Mouse (Mus musculus): ENCODE measurements around the gene Malsu1.
A peak's percentile ranks its signal among the peaks of the same experiment; 100 is the strongest.

Malsu1 gene

DNA sequence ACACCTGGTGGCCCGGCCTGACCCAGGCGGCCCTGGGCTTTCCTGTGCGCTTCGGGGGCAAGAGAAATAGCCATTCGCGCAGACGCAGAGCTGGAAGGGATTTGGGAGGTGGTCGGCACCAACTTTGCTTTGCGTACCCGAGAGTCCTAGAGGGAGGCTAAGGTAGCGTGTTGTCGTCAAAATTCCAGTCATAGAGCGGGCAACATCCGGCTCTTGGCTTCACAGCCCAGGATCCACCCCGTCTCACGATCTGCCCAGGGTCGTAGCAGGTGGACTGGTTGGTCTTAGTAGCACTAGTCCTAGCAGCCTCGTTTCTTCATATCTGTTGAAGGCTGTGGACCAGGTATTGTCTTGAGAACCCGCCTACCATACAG lies 509 bp downstream of the Malsu1 start:
- DNase-seq (ENCODE audit: low spot score) = no peak

DNA sequence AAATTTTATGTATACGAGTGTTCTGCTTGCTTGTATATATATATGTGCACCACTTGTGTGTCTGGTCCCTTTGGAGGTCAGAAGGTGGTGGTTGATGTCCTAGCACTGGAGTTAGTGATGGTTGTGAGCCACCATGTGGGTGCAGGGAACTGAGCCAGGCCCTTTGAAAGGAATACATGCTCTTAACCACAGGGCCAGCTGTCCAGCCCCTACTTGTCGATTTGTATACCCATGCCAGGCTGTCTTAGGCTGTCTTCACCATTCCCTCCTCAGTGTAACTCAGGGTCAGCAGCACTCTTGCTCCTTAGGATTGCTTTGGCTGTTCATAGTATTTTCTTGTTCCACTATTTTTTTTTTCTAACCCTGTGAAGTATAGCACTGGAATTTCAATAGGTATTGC lies 4.3 kb downstream of the Malsu1 start:
- DNase-seq (ENCODE audit: low spot score) = no peak

- no peak for DNase-seq (ENCODE audit: low spot score)
Measured at GRCm38 (mm10) chr6:49079313-49079712, 5.7 kb downstream of the Malsu1 start.

DNA sequence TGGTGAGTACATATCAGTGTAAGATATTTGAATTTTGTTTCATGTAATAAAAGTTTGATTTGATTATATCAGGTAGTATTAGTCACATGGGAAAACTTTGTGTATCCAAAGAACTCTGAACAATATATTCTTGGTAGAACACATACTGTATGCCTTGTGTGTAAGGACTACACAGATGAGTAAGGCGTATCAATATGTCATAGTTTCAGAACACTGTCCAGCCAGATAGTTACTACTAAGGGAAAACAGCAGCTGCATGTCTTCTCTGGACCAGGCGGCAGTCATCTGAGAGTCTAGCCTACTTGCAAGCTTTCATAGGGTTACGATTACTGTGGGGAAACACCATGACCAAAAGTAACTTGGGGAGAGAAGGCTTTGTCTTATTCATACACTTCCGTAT lies 9.4 kb downstream of the Malsu1 start:
- DNase-seq (ENCODE audit: low spot score) = no peak

GRCm38 (mm10) chr6:49094968-49095367 lies 21.4 kb downstream of the Malsu1 start:
- no peak for DNase-seq (ENCODE audit: low spot score)

GRCm38 (mm10) chr6:49096421-49096820 lies 22.8 kb downstream of the Malsu1 start:
- peak; percentile 77 for DNase-seq (ENCODE audit: low spot score)

GRCm38 (mm10) chr6:49096933-49097461 lies 23.4 kb downstream of the Malsu1 start:
- DNase-seq (ENCODE audit: low spot score) = peak; percentile 79

DNA sequence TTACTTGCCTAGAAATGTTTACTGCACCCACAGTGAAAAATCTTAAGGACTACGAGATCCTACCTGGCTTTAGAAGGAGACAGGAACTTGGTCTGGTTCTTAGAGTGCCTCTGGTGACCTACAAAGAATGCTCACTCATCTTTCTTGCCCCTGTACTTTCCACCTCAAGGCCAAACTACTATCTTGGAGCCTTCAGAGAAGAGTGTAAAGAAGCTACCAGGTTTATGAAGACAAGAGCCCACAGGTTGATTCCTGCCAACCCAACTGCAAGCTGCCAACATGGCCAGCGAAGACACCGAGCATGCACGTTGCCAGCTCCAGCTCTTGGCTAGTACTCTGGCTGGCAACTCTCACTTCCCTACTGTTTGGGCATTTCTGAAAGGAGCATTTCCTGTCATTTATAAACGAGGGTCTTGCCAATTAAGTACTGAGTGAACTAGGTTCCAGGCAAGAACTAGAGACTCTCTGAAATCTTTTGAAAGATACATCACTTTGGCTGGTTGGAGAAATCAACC lies 24.1 kb downstream of the Malsu1 start:
- no peak for DNase-seq (ENCODE audit: low spot score)

GRCm38 (mm10) chr6:49099086-49099485 lies 25.5 kb downstream of the Malsu1 start:
- DNase-seq (ENCODE audit: low spot score) = no peak

- DNase-seq (ENCODE audit: low spot score) = no peak
Measured at GRCm38 (mm10) chr6:49106746-49107500, 33.3 kb downstream of the Malsu1 start.

DNA sequence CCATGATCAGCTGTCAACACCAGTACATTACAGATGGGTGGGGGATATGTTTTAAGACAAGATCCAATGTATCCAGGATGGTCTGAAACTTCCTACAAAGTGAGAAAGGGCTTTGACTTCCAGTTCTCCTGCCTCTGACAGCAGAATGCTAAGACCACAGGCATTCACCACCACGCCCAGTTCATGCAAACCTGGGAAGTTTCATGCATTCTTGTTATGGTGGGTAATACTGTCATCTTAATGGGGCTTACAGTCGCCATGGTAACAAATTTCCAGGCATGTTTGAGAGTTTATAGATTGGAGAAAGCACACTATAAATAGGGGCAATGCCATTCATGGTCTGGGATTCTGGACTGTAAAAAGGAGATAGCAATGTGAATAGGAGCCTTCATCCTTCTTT lies 35.6 kb downstream of the Malsu1 start:
- no peak for DNase-seq (ENCODE audit: low spot score)

GRCm38 (mm10) chr6:49113895-49114294 lies 40.3 kb downstream of the Malsu1 start:
- DNase-seq (ENCODE audit: low spot score) = no peak

- DNase-seq (ENCODE audit: low spot score) = no peak
Measured at GRCm38 (mm10) chr6:49114457-49114856, 40.9 kb downstream of the Malsu1 start.

- no peak for DNase-seq (ENCODE audit: low spot score)
Measured at GRCm38 (mm10) chr6:49115550-49115949, 42.0 kb downstream of the Malsu1 start.

DNA sequence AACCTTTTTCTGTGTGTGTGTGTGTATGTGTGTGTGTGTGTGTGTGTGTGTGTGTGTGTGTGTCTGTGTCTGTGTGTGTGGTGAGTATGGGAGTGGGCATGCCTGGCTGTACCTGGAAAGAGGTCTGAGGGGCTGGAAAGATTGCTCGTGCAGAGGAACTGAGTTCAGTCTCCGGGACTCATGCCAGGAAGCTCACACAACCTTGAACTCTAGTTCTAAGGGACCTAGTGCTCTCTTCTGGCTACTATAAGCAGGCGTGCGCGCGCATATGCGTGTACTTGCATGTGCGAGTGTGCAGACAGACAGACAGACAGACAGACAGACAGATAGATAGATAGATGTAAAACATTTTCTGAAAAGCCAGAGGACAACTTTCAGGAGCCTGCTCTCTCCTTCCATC lies 42.6 kb downstream of the Malsu1 start:
- no peak for DNase-seq (ENCODE audit: low spot score)

DNA sequence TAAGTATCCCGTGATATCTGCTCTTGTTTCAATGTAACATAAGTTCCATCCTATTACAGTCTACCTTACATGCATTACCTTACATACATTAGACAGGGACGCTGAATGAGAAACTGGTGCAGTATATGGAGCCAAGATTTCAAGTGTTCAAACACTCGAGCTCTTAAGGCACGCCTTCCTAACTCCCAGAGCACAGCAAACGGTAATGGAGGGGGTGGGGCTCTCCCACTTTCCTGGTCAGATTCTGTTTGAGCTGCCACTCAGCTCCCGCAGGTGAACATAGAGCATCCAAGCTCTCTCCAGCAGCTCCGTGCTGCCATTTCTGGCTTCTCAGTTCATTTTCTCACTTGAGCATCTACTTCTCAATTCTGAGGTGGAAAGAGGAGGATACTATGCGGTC lies 44.9 kb downstream of the Malsu1 start:
- DNase-seq (ENCODE audit: low spot score) = no peak

DNA sequence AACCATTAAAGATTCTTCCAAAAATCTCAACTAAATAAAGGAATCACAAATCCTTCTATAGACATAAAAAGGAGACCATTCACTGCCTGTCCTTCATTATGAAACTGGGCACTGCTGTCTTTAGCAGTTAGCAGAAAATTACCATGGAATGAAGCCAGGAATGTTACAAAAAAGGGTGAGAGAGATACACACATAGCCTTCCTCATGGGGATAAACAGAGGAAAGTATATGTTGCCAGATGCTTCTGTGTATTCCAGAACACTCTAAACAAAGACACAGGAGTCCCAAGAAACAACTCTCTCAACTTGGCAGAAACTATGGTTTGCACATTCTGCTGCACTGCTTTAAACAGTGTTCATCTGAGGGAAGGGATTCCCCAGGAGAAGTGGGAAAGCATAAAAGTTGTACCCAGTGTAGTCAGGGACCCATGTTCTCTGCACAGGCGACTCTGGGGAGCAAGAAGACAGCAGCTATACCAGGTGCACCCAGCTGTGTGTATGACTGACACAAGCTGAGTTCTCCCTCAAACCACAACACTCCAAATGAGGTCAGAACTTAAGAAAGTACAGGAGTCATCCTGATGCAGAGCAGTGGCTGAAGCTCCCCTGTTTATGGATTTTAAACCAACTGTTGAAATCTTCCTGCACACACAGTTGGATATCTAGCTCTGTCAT lies 46.0 kb downstream of the Malsu1 start:
- no peak for DNase-seq (ENCODE audit: low spot score)

DNA sequence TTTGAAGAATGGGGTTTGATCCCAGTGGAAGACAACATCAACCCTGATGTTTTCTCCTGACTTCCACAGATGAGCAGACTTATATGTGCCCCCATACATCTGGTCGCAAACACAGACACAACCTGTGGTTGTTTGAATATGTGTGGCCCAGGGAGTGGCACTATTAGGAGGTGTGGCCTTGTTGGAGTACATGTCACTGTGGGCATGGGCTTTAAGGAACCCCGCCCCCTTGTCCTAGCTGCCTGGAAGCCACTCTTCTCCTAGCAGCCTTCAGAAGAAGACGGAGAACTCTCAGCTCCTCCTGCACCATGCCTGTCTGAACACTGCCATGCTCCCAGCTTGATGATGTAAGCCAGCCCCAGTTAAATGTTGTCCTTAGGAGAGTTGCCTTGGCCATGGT lies 46.8 kb downstream of the Malsu1 start:
- DNase-seq (ENCODE audit: low spot score) = no peak

GRCm38 (mm10) chr6:49130328-49130727 lies 56.7 kb downstream of the Malsu1 start:
- DNase-seq (ENCODE audit: low spot score) = no peak

GRCm38 (mm10) chr6:49131855-49132254 lies 58.3 kb downstream of the Malsu1 start:
- DNase-seq (ENCODE audit: low spot score) = no peak

DNA sequence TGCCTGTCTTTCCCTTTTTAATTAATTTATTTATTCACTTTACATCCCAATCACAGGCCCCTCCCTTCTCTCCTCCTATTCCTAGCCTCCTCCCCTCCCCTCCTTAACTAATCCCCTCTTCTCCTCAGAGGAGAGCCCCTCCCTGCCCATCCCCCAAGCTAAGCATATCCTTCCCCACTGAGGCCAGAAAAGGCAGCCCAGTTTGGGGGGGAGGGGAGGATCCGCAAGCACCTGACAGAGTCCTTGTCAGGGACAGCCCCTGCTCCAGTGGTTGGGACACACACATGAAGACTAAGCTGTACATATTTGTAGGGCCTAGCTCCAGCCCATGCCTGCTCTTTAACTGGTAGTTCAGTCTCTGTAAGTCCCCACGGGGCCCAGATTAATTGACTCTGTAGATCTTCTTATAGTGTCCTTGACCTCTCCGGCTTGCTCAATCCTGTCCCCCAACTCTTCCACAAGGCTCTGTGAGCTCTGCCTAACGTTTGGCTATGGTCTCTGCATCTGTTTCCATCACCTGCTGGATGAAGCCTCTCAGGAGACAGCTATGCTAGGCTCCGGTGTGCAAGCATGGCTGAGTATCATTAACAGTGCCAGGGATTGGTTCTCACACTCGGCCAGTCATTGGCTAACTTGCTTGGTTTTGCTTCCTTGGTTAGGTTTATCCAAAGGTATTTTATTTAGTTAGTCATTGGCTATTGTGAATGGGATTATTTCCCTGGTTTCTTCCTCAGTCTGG lies 58.9 kb downstream of the Malsu1 start:
- no peak for DNase-seq (ENCODE audit: low spot score)
